ENCODE assay signal across 9 mouse cellular contexts in the genomic region with DNA sequence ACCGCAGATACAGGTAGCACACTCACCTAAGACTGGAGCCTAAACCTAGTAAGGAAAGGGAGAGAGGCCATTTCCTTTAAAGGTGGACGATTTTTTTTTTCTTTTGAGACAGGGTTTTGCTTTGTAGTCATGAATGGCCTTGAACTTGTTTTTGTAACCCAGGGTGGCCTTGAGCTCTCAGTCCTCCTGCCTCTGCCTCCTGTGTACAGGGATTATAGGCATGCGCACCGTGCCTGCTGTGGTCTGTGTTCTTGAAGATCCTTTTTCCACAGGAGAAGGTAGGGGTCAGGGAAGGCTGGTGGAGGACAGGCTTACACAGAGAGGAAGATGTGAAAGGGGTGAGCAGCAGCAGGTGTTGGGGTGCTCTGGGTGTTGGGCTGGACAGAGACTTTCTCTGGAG. TPM values are rescaled to one million over a fixed set of nuclear protein-coding genes. Genes with fewer than 3 reads are reported as not detected.
A peak's percentile ranks its signal among the peaks of the same experiment; 100 is the strongest.
DNase-seq lines count a peak whose midpoint lies in the region; ATAC-seq lines count a peak whose summit lies in the region.
"Had no signal": no experiment of that assay in that cellular context is flagged by ENCODE, and none has a peak within 500 bp of the region (broad histone marks: within the 10 kb centered on the region; RNA-seq: fewer than 3 reads in every experiment).

No protein-coding gene starts in this region.

- 74% methylated on average over 4 of the region's 4 CpGs for WGBS in heart, embryonic 14.5 days
- WGBS in embryonic facial prominence, embryonic 12.5 days: 77% methylated on average over 4 of the region's 4 CpGs
- 82% methylated on average over 4 of the region's 4 CpGs for WGBS in hindbrain, embryonic 15.5 days
- WGBS in midbrain, embryonic 12.5 days: 75% methylated on average over 4 of the region's 4 CpGs

- peak overlapping the region; percentile 93; the same call in 1 of the 2 replicates for H3K9ac ChIP-seq in heart, embryonic 14.5 days (ENCODE audit: low read length)
- H3K9ac ChIP-seq in embryonic facial prominence, embryonic 12.5 days: peak overlapping the region; percentile 91; the same call in 1 of the 2 replicates
- no peak overlapping the region for H3K9ac ChIP-seq in hindbrain, embryonic 15.5 days
- peak overlapping the region; percentile 95; the same call in 1 of the 2 replicates for H3K9ac ChIP-seq in midbrain, embryonic 12.5 days (replicated peaks)

- ATAC-seq in heart, embryonic 14.5 days (ENCODE audit: insufficient number of reproducible peaks, insufficient read depth, low FRiP score, low read depth): no peak
- ATAC-seq in embryonic facial prominence, embryonic 12.5 days (ENCODE audit: insufficient number of reproducible peaks, insufficient read depth, low FRiP score, low TSS enrichment): no peak
- no peak for ATAC-seq in hindbrain, embryonic 15.5 days (ENCODE audit: low FRiP score, low read depth)
- ATAC-seq in midbrain, embryonic 12.5 days (ENCODE audit: low FRiP score, low read depth): no peak

- peak overlapping the region; percentile 72; the same call in 1 of the 2 replicates for H3K4me2 ChIP-seq in heart, embryonic 14.5 days (ENCODE audit: low read length)
- H3K4me2 ChIP-seq in embryonic facial prominence, embryonic 12.5 days (replicated peaks): peak overlapping the region; percentile 92
- peak overlapping the region; percentile 74 for H3K4me2 ChIP-seq in hindbrain, embryonic 15.5 days
- H3K4me2 ChIP-seq in midbrain, embryonic 12.5 days (replicated peaks): peak overlapping the region; percentile 88

- peaks cover 16 to 18% of the 10 kb centered on the region in 2 experiments for H3K4me1 ChIP-seq in heart, embryonic 14.5 days (ENCODE audit: control insufficient read depth in 2 of 2, insufficient read depth in 2 of 2, low read length in 2 of 2)
- H3K4me1 ChIP-seq in embryonic facial prominence, embryonic 12.5 days: peaks cover 28% of the 10 kb centered on the region
- peaks cover 51% of the 10 kb centered on the region for H3K4me1 ChIP-seq in hindbrain, embryonic 15.5 days (replicated peaks)
- H3K4me1 ChIP-seq in midbrain, embryonic 12.5 days: peaks cover 39% of the 10 kb centered on the region

- H3K27ac ChIP-seq in heart, embryonic 14.5 days (replicated peaks in 1 of 2; ENCODE audit: control insufficient read depth in 1 of 2, insufficient read depth in 1 of 2, low read depth in 2 of 2, low read length in 2 of 2): no peak overlapping the region
- H3K27ac ChIP-seq in embryonic facial prominence, embryonic 12.5 days: 0 out of 2 replicates have a peak overlapping the region, but pooled peaks have one; percentile 3
- H3K27ac ChIP-seq in hindbrain, embryonic 15.5 days (replicated peaks): no peak overlapping the region
- no peak overlapping the region for H3K27ac ChIP-seq in midbrain, embryonic 12.5 days (replicated peaks)

- no peaks in the 10 kb centered on the region for H3K27me3 ChIP-seq in heart, embryonic 14.5 days (ENCODE audit: control insufficient read depth, insufficient read depth, low read length)
- H3K27me3 ChIP-seq in embryonic facial prominence, embryonic 12.5 days: no peaks in the 10 kb centered on the region
- no peaks in the 10 kb centered on the region for H3K27me3 ChIP-seq in hindbrain, embryonic 15.5 days
- H3K27me3 ChIP-seq in midbrain, embryonic 12.5 days: no peaks in the 10 kb centered on the region

- no peak for DNase-seq in heart, postnatal 25 days (ENCODE audit: low spot score)
- no peak for DNase-seq in MN1 (ENCODE audit: low spot score)
- no peak for DNase-seq in gastrocnemius, postnatal 4 days (ENCODE audit: low spot score in 2 of 2)
- DNase-seq in urinary bladder, postnatal 14 days (ENCODE audit: low spot score): no peak
- DNase-seq: thymus, postnatal 14 days had no signal

- no peak overlapping the region for H3K4me3 ChIP-seq in heart, embryonic 14.5 days (ENCODE audit: control insufficient read depth in 1 of 2, insufficient read depth in 1 of 2, low read depth in 1 of 2, low read length in 2 of 2)
- H3K4me3 ChIP-seq in embryonic facial prominence, embryonic 12.5 days: peak overlapping the region; percentile 81; the same call in 1 of the 2 replicates
- peak overlapping the region; percentile 99; the same call in 1 of the 2 replicates for H3K4me3 ChIP-seq in hindbrain, embryonic 15.5 days
- peak overlapping the region; percentile 93 for H3K4me3 ChIP-seq in midbrain, embryonic 12.5 days

- H3K9me3 ChIP-seq in heart, embryonic 14.5 days (ENCODE audit: control insufficient read depth, low read length): no peaks in the 10 kb centered on the region
- H3K9me3 ChIP-seq in embryonic facial prominence, embryonic 12.5 days: no peaks in the 10 kb centered on the region
- H3K9me3 ChIP-seq in hindbrain, embryonic 15.5 days: no peaks in the 10 kb centered on the region
- H3K9me3 ChIP-seq in midbrain, embryonic 12.5 days: no peaks in the 10 kb centered on the region

- intact Hi-C loops in heart, postnatal 25 days (cut with DNase I): no loop called here

- H3K36me3 ChIP-seq in heart, embryonic 14.5 days (ENCODE audit: control insufficient read depth, insufficient read depth, low read length): peaks cover 6% of the 10 kb centered on the region
- H3K36me3 ChIP-seq in embryonic facial prominence, embryonic 12.5 days: peaks cover 4% of the 10 kb centered on the region; the same call in 1 of the 2 replicates
- peaks cover under 1% of the 10 kb centered on the region; the same call in 1 of the 2 replicates for H3K36me3 ChIP-seq in hindbrain, embryonic 15.5 days
- peaks cover 5% of the 10 kb centered on the region; the same call in 1 of the 2 replicates for H3K36me3 ChIP-seq in midbrain, embryonic 12.5 days

RNA-seq across cellular contexts. Expression of a gene that starts 1.6 kb away (rescaled TPM):
- 7.1 and 7.6 TPM in 2 replicates for polyA plus RNA-seq in heart, embryonic 14.5 days (2014; fragmentation: Nextera tagmentation; extraction: Ambion mirVana)
- 10 to 100 TPM; 35.5 to 35.9 TPM for total RNA-seq in heart, postnatal 25 days (2021)
- 19.0 and 19.4 TPM in 2 replicates for polyA plus RNA-seq in embryonic facial prominence, embryonic 12.5 days (2016; fragmentation: Nextera tagmentation; extraction: Ambion mirVana)
- polyA plus RNA-seq in hindbrain, embryonic 15.5 days (2015; fragmentation: Nextera tagmentation; extraction: Ambion mirVana): 30.2 and 32.3 TPM in 2 replicates
- 27.1 and 29.9 TPM in 2 replicates for polyA plus RNA-seq in midbrain, embryonic 12.5 days (2016; fragmentation: Nextera tagmentation; extraction: Ambion mirVana)
- 10 to 100 TPM; 81.4 to 82.4 TPM for total RNA-seq in gastrocnemius, postnatal 4 days (2021)

RNA-seq across cellular contexts. Expression of a gene that starts 15.5 kb away (rescaled TPM):
- polyA plus RNA-seq in heart, embryonic 14.5 days (2014; fragmentation: Nextera tagmentation; extraction: Ambion mirVana): 40.5 and 42.5 TPM in 2 replicates
- total RNA-seq in heart, postnatal 25 days (2021): 10 to 100 TPM; 23.5 to 25.1 TPM
- polyA plus RNA-seq in embryonic facial prominence, embryonic 12.5 days (2016; fragmentation: Nextera tagmentation; extraction: Ambion mirVana): 81.9 and 83.0 TPM in 2 replicates
- polyA plus RNA-seq in hindbrain, embryonic 15.5 days (2015; fragmentation: Nextera tagmentation; extraction: Ambion mirVana): 49.3 and 51.3 TPM in 2 replicates
- polyA plus RNA-seq in midbrain, embryonic 12.5 days (2016; fragmentation: Nextera tagmentation; extraction: Ambion mirVana): 75.9 and 76.2 TPM in 2 replicates
- 10 to 100 TPM; 44.2 to 52.2 TPM for total RNA-seq in gastrocnemius, postnatal 4 days (2021)

RNA-seq across cellular contexts. Expression of a gene that starts 39.7 kb away (rescaled TPM):
- polyA plus RNA-seq in heart, embryonic 14.5 days (2014; fragmentation: Nextera tagmentation; extraction: Ambion mirVana): 19.4 and 25.9 TPM in 2 replicates
- total RNA-seq in heart, postnatal 25 days (2021): 10 to 100 TPM; 21.0 to 21.9 TPM
- polyA plus RNA-seq in embryonic facial prominence, embryonic 12.5 days (2016; fragmentation: Nextera tagmentation; extraction: Ambion mirVana): 25.6 and 27.4 TPM in 2 replicates
- polyA plus RNA-seq in hindbrain, embryonic 15.5 days (2015; fragmentation: Nextera tagmentation; extraction: Ambion mirVana): 53.0 and 56.6 TPM in 2 replicates
- 26.8 and 28.6 TPM in 2 replicates for polyA plus RNA-seq in midbrain, embryonic 12.5 days (2016; fragmentation: Nextera tagmentation; extraction: Ambion mirVana)
- 10 to 100 TPM; 18.4 to 19.4 TPM for total RNA-seq in gastrocnemius, postnatal 4 days (2021)

RNA-seq across cellular contexts. Expression of a gene that starts 58.3 kb away (rescaled TPM):
- not detected in 2 replicates for polyA plus RNA-seq in heart, embryonic 14.5 days (2014; fragmentation: Nextera tagmentation; extraction: Ambion mirVana)
- total RNA-seq in heart, postnatal 25 days (2021): not detected
- 0.13 TPM in 1 of 2 replicates, not detected in the other for polyA plus RNA-seq in embryonic facial prominence, embryonic 12.5 days (2016; fragmentation: Nextera tagmentation; extraction: Ambion mirVana)
- not detected in 2 replicates for polyA plus RNA-seq in hindbrain, embryonic 15.5 days (2015; fragmentation: Nextera tagmentation; extraction: Ambion mirVana)
- polyA plus RNA-seq in midbrain, embryonic 12.5 days (2016; fragmentation: Nextera tagmentation; extraction: Ambion mirVana): not detected in 2 replicates
- total RNA-seq in gastrocnemius, postnatal 4 days (2021): 1 to 10 TPM in 1 of 2 experiments, under 1 TPM in 1; 0.65 to 1.0 TPM

Comparison
In these comparisons a context has a peak if more than half of its experiments do, and no peak if none do; other contexts are left out.
1. H3K4me3 ChIP-seq: peak in embryonic facial prominence, embryonic 12.5 days (single experiment), hindbrain, embryonic 15.5 days (single experiment) and midbrain, embryonic 12.5 days (single experiment); none in heart, embryonic 14.5 days (0 of 2).
2. Peak in every context shown above with its lines, with median percentiles within 50 percentile points of each other: H3K4me2 ChIP-seq.